Mouse (Mus musculus) lung, embryonic 14.5 days (tissue): ENCODE measurements around the gene Slc25a4. TPM values are rescaled to one million over a fixed set of nuclear protein-coding genes. Genes with fewer than 3 reads are reported as not detected.

ENCODE experiments used
- ATAC-seq: fragments of 200-750 bp; cut with Nextera tagmentation; 2 replicates; pipeline ENCODE4 v1.8.0; 2017; ENCODE audit warnings: mild to moderate bottlenecking, moderate TSS enrichment, moderate library complexity; ENCODE audit not compliant: insufficient read depth
- DNase-seq: peaks from one replicate; pipeline ENCODE4 v3.0.0-alpha.2; 2015
- H3K27ac ChIP-seq: fragments of 300-500 bp; sonication (generic); 2 replicates; pipeline ENCODE4 v1.5.1; 2014; ENCODE audit warnings: low read depth, mild to moderate bottlenecking, moderate library complexity
- H3K27me3 ChIP-seq: fragments of 300-500 bp; sonication (generic); 2 replicates; pipeline ENCODE4 v1.6.1; 2014; ENCODE audit warnings: low read length, control low read depth; ENCODE audit not compliant: insufficient read depth
- H3K36me3 ChIP-seq: fragments of 300-500 bp; sonication (generic); 2 replicates; pipeline ENCODE4 v1.6.1; 2014; ENCODE audit warnings: control low read depth; ENCODE audit not compliant: insufficient read depth
- H3K4me1 ChIP-seq: fragments of 300-500 bp; sonication (generic); 2 replicates; pipeline ENCODE4 v1.6.1; 2014; ENCODE audit warnings: antibody characterized with exemption, control low read depth; ENCODE audit not compliant: insufficient read depth
- H3K4me2 ChIP-seq: fragments of 300-500 bp; sonication (generic); 2 replicates; pipeline ENCODE4 v1.6.1; 2014; ENCODE audit warnings: mild to moderate bottlenecking
- H3K4me3 ChIP-seq: fragments of 300-500 bp; sonication (generic); 2 replicates; pipeline ENCODE4 v1.5.1; 2014; ENCODE audit warnings: low read depth, low read length
- H3K9ac ChIP-seq: fragments of 300-500 bp; sonication (generic); 2 replicates; pipeline ENCODE4 v1.6.1; 2014
- H3K9me3 ChIP-seq: fragments of 300-500 bp; sonication (generic); 2 replicates; pipeline ENCODE4 v1.6.1; 2016; ENCODE audit warnings: low read depth, low read length, control low read depth
- CTCF ChIP-seq: IDR thresholded peaks from 2 replicates; pipeline ENCODE4 v1.5.1; 2016; ENCODE audit warnings: antibody characterized with exemption, low read depth
- WGBS: fragments of 180-500 bp; shearing (Covaris S2); extraction: QIAGEN DNeasy Blood & Tissue Kit; methylation state at CpG from one replicate; pipeline ENCODE4 v1.1.7; 2014; 5-methylcytosine and 5-hydroxymethylcytosine counted together
- polyA plus RNA-seq: library from polyadenylated mRNA; unstranded; fragments of >200 nt; fragmentation: Nextera tagmentation; extraction: Ambion mirVana; gene quantifications from 2 replicates; pipeline ENCODE4 v1.2.1, GENCODE M21; 2014

Gene Slc25a4
- polyA plus RNA-seq, 1 experiment from 2014 or later: 431 TPM

GRCm38 (mm10) chr8:46220566-46220965 lies 9.5 kb upstream of the Slc25a4 start:
- Histone ChIP-seq H3K4me2 (no peak overlapping the region), H3K9ac (no peak overlapping the region), H3K36me3 (no peaks in the 10 kb centered on the region), H3K4me1 (no peaks in the 10 kb centered on the region), H3K4me3 (no peak overlapping the region), H3K27me3 (no peaks in the 10 kb centered on the region), H3K27ac (no peak overlapping the region), H3K9me3 (no peaks in the 10 kb centered on the region)
- no peak for TF ChIP-seq CTCF
- 71% methylated on average over 3 of the region's 3 CpGs for WGBS
- ATAC-seq: no peak
- no peak for DNase-seq

- Histone ChIP-seq H3K9ac (peak overlapping the region; percentile 58), H3K27me3 (no peaks in the 10 kb centered on the region), H3K27ac (no peak overlapping the region; the same call in 1 of the 2 replicates), H3K9me3 (no peaks in the 10 kb centered on the region), H3K36me3 (no peaks in the 10 kb centered on the region), H3K4me1 (no peaks in the 10 kb centered on the region), H3K4me2 (peak overlapping the region; percentile 68), H3K4me3 (peak overlapping the region; percentile 32)
- peak; percentile 73 for DNase-seq
- ATAC-seq: peak; percentile 85
- 2% methylated on average over 14 of the region's 14 CpGs for WGBS
- TF ChIP-seq CTCF: no peak
Observed at GRCm38 (mm10) chr8:46216838-46217237, 5.8 kb upstream of the Slc25a4 start.

- no peak for ATAC-seq
- TF ChIP-seq CTCF: no peak
- Histone ChIP-seq H3K4me2 (no peak overlapping the region), H3K4me1 (peaks cover 7% of the 10 kb centered on the region), H3K27me3 (no peaks in the 10 kb centered on the region), H3K27ac (no peak overlapping the region), H3K4me3 (no peak overlapping the region), H3K9me3 (no peaks in the 10 kb centered on the region), H3K9ac (no peak overlapping the region), H3K36me3 (peaks cover 6% of the 10 kb centered on the region)
- no peak for DNase-seq
- WGBS: 42% methylated on average over 2 of the region's 2 CpGs
Observed at GRCm38 (mm10) chr8:46213971-46214480, 2.9 kb upstream of the Slc25a4 start.

- ATAC-seq: no peak
- TF ChIP-seq CTCF: no peak
- peak overlapping the region; percentile 87 for H3K4me2 ChIP-seq
- DNase-seq: no peak
- H3K9me3 ChIP-seq: no peaks in the 10 kb centered on the region
- H3K36me3 ChIP-seq: peaks cover 24% of the 10 kb centered on the region
- H3K27me3 ChIP-seq: no peaks in the 10 kb centered on the region
- no peak overlapping the region for H3K4me3 ChIP-seq
- H3K27ac ChIP-seq: no peak overlapping the region
- H3K4me1 ChIP-seq: peaks cover 12% of the 10 kb centered on the region
- WGBS: 59% methylated on average over 7 of the region's 7 CpGs
- H3K9ac ChIP-seq: no peak overlapping the region
Observed at GRCm38 (mm10) chr8:46212194-46212593, 1.1 kb upstream of the Slc25a4 start.

- Histone ChIP-seq H3K9me3 (no peaks in the 10 kb centered on the region), H3K9ac (peak overlapping the region; percentile 87), H3K27me3 (no peaks in the 10 kb centered on the region), H3K4me1 (peaks cover 12% of the 10 kb centered on the region), H3K4me3 (peak overlapping the region; percentile 83), H3K36me3 (peaks cover 30% of the 10 kb centered on the region), H3K27ac (peak overlapping the region; percentile 77), H3K4me2 (peak overlapping the region; percentile 87)
- WGBS: 10% methylated on average over 13 of the region's 13 CpGs
- TF ChIP-seq CTCF: no peak
- ATAC-seq (no peak), DNase-seq (peak; percentile 39)
Observed at GRCm38 (mm10) chr8:46211611-46212071, 557 bp upstream of the Slc25a4 start.

GRCm38 (mm10) chr8:46209057-46209456 lies 2.0 kb downstream of the Slc25a4 start:
- peaks cover 55% of the 10 kb centered on the region for H3K36me3 ChIP-seq
- H3K9me3 ChIP-seq: no peaks in the 10 kb centered on the region
- peak overlapping the region; percentile 87 for H3K9ac ChIP-seq
- peak overlapping the region; percentile 87 for H3K4me2 ChIP-seq
- no peak for TF ChIP-seq CTCF
- ATAC-seq: no peak
- no peak for DNase-seq
- H3K27me3 ChIP-seq: no peaks in the 10 kb centered on the region
- no peak overlapping the region for H3K27ac ChIP-seq
- 81% methylated on average over 15 of the region's 15 CpGs for WGBS
- peaks cover 12% of the 10 kb centered on the region for H3K4me1 ChIP-seq
- H3K4me3 ChIP-seq: peak overlapping the region; percentile 83

- H3K36me3 ChIP-seq: peaks cover 56% of the 10 kb centered on the region
- H3K27ac ChIP-seq: peak overlapping the region; percentile 5; the same call in 1 of the 2 replicates
- H3K9me3 ChIP-seq: no peaks in the 10 kb centered on the region
- H3K4me3 ChIP-seq: peak overlapping the region; percentile 83
- DNase-seq (peak; percentile 63), ATAC-seq (no peak)
- WGBS: 58% methylated on average over 12 of the region's 12 CpGs
- H3K27me3 ChIP-seq: no peaks in the 10 kb centered on the region
- peaks cover 12% of the 10 kb centered on the region for H3K4me1 ChIP-seq
- peak overlapping the region; percentile 87 for H3K9ac ChIP-seq
- peak overlapping the region; percentile 87 for H3K4me2 ChIP-seq
- no peak for TF ChIP-seq CTCF
Observed at GRCm38 (mm10) chr8:46208354-46208753, 2.7 kb downstream of the Slc25a4 start.
